Mouse (Mus musculus) cortical plate, adult 2 months (tissue): ENCODE measurements around the gene Zscan10. TPM values are rescaled to one million over a fixed set of nuclear protein-coding genes. Genes with fewer than 3 reads are reported as not detected.

Experiments
- H3K27ac ChIP-seq: fragments of 200-500 bp; 2 replicates; pipeline ENCODE4 v1.5.1; 2012; ENCODE audit warnings: low read length, control low read depth, inconsistent platforms; ENCODE audit not compliant: insufficient read depth
- H3K4me1 ChIP-seq: fragments of 200-500 bp; 2 replicates; pipeline ENCODE4 v1.6.1; 2011; ENCODE audit warnings: low read length; ENCODE audit not compliant: control insufficient read depth, insufficient read depth
- H3K4me3 ChIP-seq: fragments of 200-500 bp; 2 replicates; pipeline ENCODE4 v1.5.1; 2011; ENCODE audit warnings: mild to moderate bottlenecking, low read length, control low read depth; ENCODE audit not compliant: insufficient read depth
- CTCF ChIP-seq: fragments of 200-500 bp; IDR thresholded peaks from 2 replicates; pipeline ENCODE4 v1.5.1; 2011; ENCODE audit warnings: mild to moderate bottlenecking, control low read depth, low read length; ENCODE audit not compliant: insufficient read depth; ENCODE audit errors: extremely low read depth
- POLR2A ChIP-seq: fragments of 200-500 bp; IDR thresholded peaks from 2 replicates; pipeline ENCODE4 v1.6.1; 2011; ENCODE audit warnings: mild to moderate bottlenecking, low read length, control low read depth; ENCODE audit not compliant: insufficient read depth; ENCODE audit errors: extremely low read depth
- polyA plus RNA-seq: library from polyadenylated mRNA; depleted of rRNA; stranded (reverse); fragments of >200 nt; gene quantifications from 2 replicates; pipeline ENCODE4 v1.2.3, GENCODE M21; 2012

Gene Zscan10
- polyA plus RNA-seq, 1 experiment = not detected

GRCm38 (mm10) chr17:23563595-23564367, 36.9 kb upstream of the Zscan10 start, which contains the start of gene Zfp213:
Gene Zfp213 (minus strand): TSS chr17:23564238.
- TF ChIP-seq CTCF = no peak
- TF ChIP-seq POLR2A = no peak; the same call in none of the 2 replicates
- Histone ChIP-seq H3K4me3 (peak within 1 kb of the TSS; percentile 53), H3K27ac (peak within 1 kb of the TSS; percentile 39; the same call in 1 of the 2 replicates), H3K4me1 (peaks cover 1% of the 10 kb centered on the region; the same call in 1 of the 2 replicates)

DNA sequence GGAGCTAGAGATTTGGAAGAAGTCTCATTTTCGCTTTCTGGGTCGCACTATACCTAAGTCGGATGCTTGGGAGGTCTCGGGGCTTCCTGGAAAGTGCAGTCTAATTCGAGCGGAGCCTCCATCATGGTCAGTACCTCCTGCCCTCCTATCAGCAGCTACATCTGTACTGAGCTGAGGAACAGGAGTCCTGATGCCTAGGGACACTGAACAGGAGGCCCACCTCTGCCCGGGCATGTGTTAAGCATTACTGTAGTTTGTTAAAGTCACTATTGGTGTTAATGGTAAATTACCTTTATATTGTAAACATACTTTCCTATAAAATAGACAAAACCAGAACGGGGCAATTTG, 36.3 kb upstream of the Zscan10 start:
- Histone ChIP-seq H3K27ac (peak overlapping the region; percentile 5; the same call in 1 of the 2 replicates), H3K4me1 (peaks cover 1% of the 10 kb centered on the region; the same call in 1 of the 2 replicates), H3K4me3 (peak overlapping the region; percentile 53)
- no peak for TF ChIP-seq CTCF
- TF ChIP-seq POLR2A = no peak

GRCm38 (mm10) chr17:23566787-23567186, 33.9 kb upstream of the Zscan10 start:
- H3K4me3 ChIP-seq = no peak overlapping the region
- no peak overlapping the region for H3K27ac ChIP-seq
- H3K4me1 ChIP-seq = peaks cover 1% of the 10 kb centered on the region; the same call in 1 of the 2 replicates
- TF ChIP-seq CTCF = 0 out of 2 replicates have a peak, but pooled peaks have one; percentile 14
- TF ChIP-seq POLR2A = no peak

DNA sequence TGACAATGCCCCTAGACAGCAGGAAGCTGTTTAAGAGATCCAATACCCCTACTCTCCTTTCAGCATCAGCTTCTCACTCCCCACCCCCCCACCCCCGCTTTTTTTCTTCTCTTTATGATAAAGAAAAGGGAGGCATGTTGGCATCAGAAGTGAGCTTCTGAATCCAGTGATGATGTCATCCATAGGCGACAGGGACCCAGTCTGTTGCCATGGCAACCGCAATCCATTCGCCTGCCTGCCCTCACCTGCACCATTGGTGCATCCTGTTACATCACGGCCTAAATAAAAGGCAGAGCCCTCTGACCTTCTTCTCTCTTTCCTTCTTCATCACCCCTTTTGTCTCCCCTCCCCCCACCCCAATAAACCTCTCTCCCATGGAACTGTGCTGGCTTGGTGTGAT, 32.3 kb upstream of the Zscan10 start:
- TF ChIP-seq CTCF = no peak
- TF ChIP-seq POLR2A = no peak
- no peak overlapping the region for H3K4me3 ChIP-seq
- no peak overlapping the region for H3K27ac ChIP-seq
- peaks cover 1% of the 10 kb centered on the region; the same call in 1 of the 2 replicates for H3K4me1 ChIP-seq

GRCm38 (mm10) chr17:23570017-23570416, 30.6 kb upstream of the Zscan10 start:
- TF ChIP-seq POLR2A (no peak), CTCF (peak; percentile 53)
- H3K27ac ChIP-seq = no peak overlapping the region
- H3K4me3 ChIP-seq = no peak overlapping the region
- H3K4me1 ChIP-seq = no peaks in the 10 kb centered on the region

DNA sequence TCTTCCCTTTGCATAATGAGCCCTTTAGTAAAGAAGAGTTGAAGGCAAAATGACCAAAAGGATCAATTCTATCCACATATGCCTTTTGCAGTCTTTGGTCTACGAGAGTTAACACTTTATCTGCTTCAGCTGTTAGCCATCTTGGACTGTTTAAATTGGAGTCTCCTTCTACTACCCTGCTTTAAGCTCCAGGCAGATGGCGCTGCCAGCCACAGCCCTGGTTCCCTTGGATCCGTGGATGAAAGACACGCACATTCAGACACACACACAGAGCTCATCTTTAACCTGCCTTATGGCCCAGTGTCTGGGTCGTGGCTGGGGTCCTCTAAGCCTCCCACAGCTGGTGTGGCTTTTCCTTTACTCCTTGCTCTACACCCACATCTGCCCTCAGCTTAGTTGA, 29.6 kb upstream of the Zscan10 start:
- Histone ChIP-seq H3K27ac (no peak overlapping the region), H3K4me1 (no peaks in the 10 kb centered on the region), H3K4me3 (no peak overlapping the region)
- TF ChIP-seq CTCF (peak; percentile 50), POLR2A (no peak)

- no peak overlapping the region for H3K4me3 ChIP-seq
- TF ChIP-seq CTCF = no peak
- TF ChIP-seq POLR2A = no peak
- no peaks in the 10 kb centered on the region for H3K4me1 ChIP-seq
- no peak overlapping the region for H3K27ac ChIP-seq
Observed at GRCm38 (mm10) chr17:23572059-23572458, 28.6 kb upstream of the Zscan10 start.

- TF ChIP-seq POLR2A = no peak
- no peak for TF ChIP-seq CTCF
- no peak overlapping the region for H3K27ac ChIP-seq
Observed at GRCm38 (mm10) chr17:23574130-23574529, 26.5 kb upstream of the Zscan10 start.

GRCm38 (mm10) chr17:23575951-23576552, 24.6 kb upstream of the Zscan10 start:
- TF ChIP-seq CTCF (no peak), POLR2A (no peak)
- no peaks in the 10 kb centered on the region for H3K4me1 ChIP-seq
- no peak overlapping the region for H3K27ac ChIP-seq
- no peak overlapping the region for H3K4me3 ChIP-seq

More at GRCm38 (mm10) chr17:23574130-23574529, 26.5 kb upstream of the Zscan10 start:
- H3K4me3 ChIP-seq = no peak overlapping the region
- no peaks in the 10 kb centered on the region for H3K4me1 ChIP-seq
